Mouse (Mus musculus) common myeloid progenitor, adult 5-6 weeks (primary cell): ENCODE results near the gene Serpina3b. TPM values are rescaled to one million over a fixed set of nuclear protein-coding genes. Genes with fewer than 3 reads are reported as not detected.

Experiments used
- ATAC-seq: replicated peaks from 2 replicates; pipeline ENCODE4 v1.8.0; 2016; ENCODE audit warnings: low read depth, mild to moderate bottlenecking, moderate TSS enrichment, inconsistent platforms; ENCODE audit not compliant: poor library complexity, severe bottlenecking
- total RNA-seq: library from RNA; stranded (forward); fragments of 200-1000, 187-1606 nt; gene quantifications from 2 replicates; pipeline ENCODE4 v1.2.3, GENCODE M21; 2017

Serpina3b gene
- total RNA-seq, 1 experiment from 2014 or later, result 0.27 TPM

GRCm38 (mm10) chr12:104153656-104154055, 25.9 kb downstream of the Serpina3b start, which contains the start of gene Serpina3c:
Gene Serpina3c (minus strand): TSS chr12:104153870.
- no peak for ATAC-seq

GRCm38 (mm10) chr12:104174747-104175146, 47.0 kb downstream of the Serpina3b start:
- ATAC-seq, result peak; percentile 66

GRCm38 (mm10) chr12:104175636-104176035, 47.8 kb downstream of the Serpina3b start:
- ATAC-seq, result no peak

- ATAC-seq, result 0 out of 2 replicates have a peak, but pooled peaks have one; percentile 39
Measured at GRCm38 (mm10) chr12:104178577-104178976, 50.8 kb downstream of the Serpina3b start.

DNA sequence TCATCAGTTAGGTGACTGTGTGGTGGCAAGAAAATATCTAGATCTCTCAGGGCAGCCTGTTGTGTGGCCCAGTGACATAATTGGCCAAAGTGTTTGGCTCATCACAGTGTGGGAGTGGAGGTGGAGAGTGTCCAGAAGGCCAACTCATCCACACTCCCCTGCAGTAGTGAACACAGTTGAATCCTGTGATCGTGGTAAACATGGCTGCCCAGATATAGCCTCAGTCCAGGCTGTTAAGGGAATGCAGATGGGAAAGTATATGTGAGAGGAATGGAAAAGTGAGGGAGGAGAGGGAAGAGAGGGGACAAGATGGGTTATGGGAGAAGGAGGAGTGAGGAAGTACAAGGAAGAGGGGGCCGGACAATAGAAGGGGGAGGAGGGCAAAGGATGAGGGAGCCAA, 51.2 kb downstream of the Serpina3b start:
- no peak for ATAC-seq

GRCm38 (mm10) chr12:104185046-104185445, 57.2 kb downstream of the Serpina3b start:
- ATAC-seq, result no peak

GRCm38 (mm10) chr12:104186041-104186581, 58.3 kb downstream of the Serpina3b start:
- peak; percentile 59 for ATAC-seq

Other genes starting within 250 kb of the Serpina3b start
- not detected in 2 replicates for gene Serpina1c, start 223.1 kb upstream of the Serpina3b start, total RNA-seq
- gene Serpina1e, start 169.0 kb upstream of the Serpina3b start, total RNA-seq, result not detected in 2 replicates
- not detected in 2 replicates for gene Serpina11, start 138.0 kb upstream of the Serpina3b start, total RNA-seq
- not detected in 2 replicates for gene Serpina9, start 114.2 kb upstream of the Serpina3b start, total RNA-seq
- 0.05 TPM in 1 of 2 replicates, not detected in the other for gene Serpina12, start 83.6 kb upstream of the Serpina3b start, total RNA-seq
- gene Serpina5, start 26.9 kb upstream of the Serpina3b start, total RNA-seq, result not detected in 2 replicates
- not detected in 2 replicates for gene Serpina3a, start 15.3 kb upstream of the Serpina3b start, total RNA-seq
- gene Serpina3c, start 25.9 kb downstream of the Serpina3b start, total RNA-seq, result not detected in 2 replicates
- 0.63 and 0.73 TPM in 2 replicates for gene Serpina3f, start 86.5 kb downstream of the Serpina3b start, total RNA-seq
- 59.1 and 74.1 TPM in 2 replicates for gene Serpina3g, start 108.2 kb downstream of the Serpina3b start, total RNA-seq
- not detected in 2 replicates for gene Serpina3i, start 135.1 kb downstream of the Serpina3b start, total RNA-seq
- not detected in 2 replicates for gene Serpina3j, start 186.6 kb downstream of the Serpina3b start, total RNA-seq
- not detected in 2 replicates for gene Serpina3k, start 210.5 kb downstream of the Serpina3b start, total RNA-seq
- not detected in 2 replicates for gene Serpina3m, start 210.5 kb downstream of the Serpina3b start, total RNA-seq